In genomic region chr6:30734465-30734864, GRCm38 (mm10) we compare ENCODE assay signal across 13 mouse cellular contexts. TPM values are rescaled to one million over a fixed set of nuclear protein-coding genes. Genes with fewer than 3 reads are reported as not detected.
DNase-seq lines count a peak whose midpoint lies in the region; ATAC-seq lines count a peak whose summit lies in the region.
"Had no signal": no experiment of that assay in that cellular context is flagged by ENCODE, and none has a peak within 500 bp of the region (broad histone marks: within the 10 kb centered on the region; RNA-seq: fewer than 3 reads in every experiment).

No protein-coding gene starts in this region.

- peaks cover 2% of the 10 kb centered on the region; the same call in 1 of the 2 replicates for H3K36me3 ChIP-seq in heart, embryonic 16.5 days (ENCODE audit: control insufficient read depth, insufficient read depth)
- H3K36me3 ChIP-seq in neural tube, embryonic 12.5 days = no peaks in the 10 kb centered on the region
- no peaks in the 10 kb centered on the region for H3K36me3 ChIP-seq in intestine, embryonic 15.5 days
- H3K36me3 ChIP-seq: liver, embryonic 15.5 days had no signal

- no peak for ATAC-seq in heart, embryonic 16.5 days (replicated peaks; ENCODE audit: extremely low read depth, insufficient read depth, low FRiP score)
- no peak for ATAC-seq in neural tube, embryonic 12.5 days (ENCODE audit: low FRiP score, low read depth)
- no peak for ATAC-seq in intestine, embryonic 15.5 days

- 0 out of 2 replicates have a peak overlapping the region, but pooled peaks have one; percentile 19 for H3K27ac ChIP-seq in heart, embryonic 16.5 days (ENCODE audit: low read length)
- H3K27ac ChIP-seq in neural tube, embryonic 12.5 days = no peak overlapping the region
- peak overlapping the region; percentile 56 for H3K27ac ChIP-seq in intestine, embryonic 15.5 days
- H3K27ac ChIP-seq: liver, embryonic 15.5 days had no signal

- H3K27me3 ChIP-seq in heart, embryonic 16.5 days (ENCODE audit: control insufficient read depth, insufficient read depth, low read length) = no peaks in the 10 kb centered on the region
- H3K27me3 ChIP-seq in neural tube, embryonic 12.5 days (replicated peaks) = no peaks in the 10 kb centered on the region
- H3K27me3 ChIP-seq in intestine, embryonic 15.5 days (replicated peaks) = no peaks in the 10 kb centered on the region

- H3K4me3 ChIP-seq in heart, embryonic 16.5 days (ENCODE audit: low read length) = no peak overlapping the region
- H3K4me3 ChIP-seq in neural tube, embryonic 12.5 days = no peak overlapping the region
- H3K4me3 ChIP-seq in intestine, embryonic 15.5 days (replicated peaks) = no peak overlapping the region
- H3K4me3 ChIP-seq: liver, embryonic 15.5 days; myocyte had no signal

- DNase-seq in heart, adult 9 months (ENCODE audit: low spot score in 2 of 2) = no peak
- no peak for DNase-seq in neural tube, embryonic 10.5 days (ENCODE audit: extremely low spot score, low spot score)
- DNase-seq in thymus, postnatal 14 days = no peak
- no peak for DNase-seq in layer of hippocampus, adult 8-10 months (ENCODE audit: low spot score in 2 of 2)
- DNase-seq in ovary, postnatal 10 days (ENCODE audit: low spot score) = no peak
- DNase-seq: embryo, embryonic 11 days; layer of hippocampus, postnatal 36 days; right cerebral cortex, postnatal 25 days had no signal

- WGBS in heart, embryonic 16.5 days = 65% methylated on average over 6 of the region's 6 CpGs
- WGBS in neural tube, embryonic 12.5 days = 66% methylated on average over 6 of the region's 6 CpGs
- WGBS in intestine, embryonic 15.5 days = 67% methylated on average over 6 of the region's 6 CpGs

- peak overlapping the region; percentile 60; the same call in 1 of the 2 replicates for H3K4me2 ChIP-seq in heart, embryonic 16.5 days (ENCODE audit: low read depth, low read length)
- H3K4me2 ChIP-seq in neural tube, embryonic 12.5 days (replicated peaks) = peak overlapping the region; percentile 61; the same call in 1 of the 2 replicates
- H3K4me2 ChIP-seq in intestine, embryonic 15.5 days (replicated peaks) = no peak overlapping the region

- H3K4me1 ChIP-seq in heart, embryonic 16.5 days (ENCODE audit: control insufficient read depth, insufficient read depth, low read length) = peaks cover 8% of the 10 kb centered on the region
- peaks cover 12% of the 10 kb centered on the region for H3K4me1 ChIP-seq in neural tube, embryonic 12.5 days
- H3K4me1 ChIP-seq in intestine, embryonic 15.5 days (replicated peaks) = 0 out of 2 replicates have a peak, but pooled peaks cover 5% of the 10 kb centered on the region
- H3K4me1 ChIP-seq: liver, embryonic 15.5 days had no signal

- peak overlapping the region; percentile 57; the same call in 1 of the 2 replicates for H3K9ac ChIP-seq in heart, embryonic 16.5 days (ENCODE audit: low read length)
- H3K9ac ChIP-seq in neural tube, embryonic 12.5 days = no peak overlapping the region
- no peak overlapping the region for H3K9ac ChIP-seq in intestine, embryonic 15.5 days
- H3K9ac ChIP-seq: liver, embryonic 15.5 days had no signal

- H3K9me3 ChIP-seq in heart, embryonic 16.5 days (replicated peaks; ENCODE audit: control insufficient read depth, low read length) = peaks cover 43% of the 10 kb centered on the region
- H3K9me3 ChIP-seq in neural tube, embryonic 12.5 days = peaks cover 35% of the 10 kb centered on the region
- H3K9me3 ChIP-seq in intestine, embryonic 15.5 days = no peaks in the 10 kb centered on the region

RNA-seq across cellular contexts. Expression of gene Mest, which starts 11.1 kb away (rescaled TPM):
- polyA plus RNA-seq in heart, embryonic 16.5 days (2015; fragmentation: Nextera tagmentation; extraction: Ambion mirVana) = 1,693 and 1,886 TPM in 2 replicates
- polyA plus RNA-seq in neural tube, embryonic 12.5 days (2016; fragmentation: Nextera tagmentation; extraction: Ambion mirVana) = 777 and 779 TPM in 2 replicates
- polyA plus RNA-seq in intestine, embryonic 15.5 days (2015; fragmentation: Nextera tagmentation; extraction: Ambion mirVana) = 668 and 710 TPM in 2 replicates
- total RNA-seq in layer of hippocampus, adult 8-10 months (2022) = 10 to 100 TPM; 43.1 to 65.9 (median 50.6) TPM

RNA-seq across cellular contexts. Expression of gene Cep41, which starts 40.9 kb away (rescaled TPM):
- polyA plus RNA-seq in heart, embryonic 16.5 days (2015; fragmentation: Nextera tagmentation; extraction: Ambion mirVana) = 9.3 and 10.5 TPM in 2 replicates
- polyA plus RNA-seq in neural tube, embryonic 12.5 days (2016; fragmentation: Nextera tagmentation; extraction: Ambion mirVana) = 17.9 and 21.6 TPM in 2 replicates
- 9.4 and 9.9 TPM in 2 replicates for polyA plus RNA-seq in intestine, embryonic 15.5 days (2015; fragmentation: Nextera tagmentation; extraction: Ambion mirVana)
- 1 to 10 TPM; 5.2 to 8.1 (median 6.7) TPM for total RNA-seq in layer of hippocampus, adult 8-10 months (2022)
